Mouse (Mus musculus) neutrophil, adult 5-6 weeks (primary cell): ENCODE data around the gene Bmf. TPM values are rescaled to one million over a fixed set of nuclear protein-coding genes. Genes with fewer than 3 reads are reported as not detected.
A peak's percentile ranks its signal among the peaks of the same experiment; 100 is the strongest.

Source experiments
- ATAC-seq: fragments of 151-379, 151-347 bp; 2 replicates; pipeline ENCODE4 v1.8.0; 2017; ENCODE audit warnings: mild to moderate bottlenecking, moderate TSS enrichment; ENCODE audit not compliant: insufficient number of reproducible peaks, poor library complexity, low FRiP score, severe bottlenecking; ENCODE audit errors: extremely low read depth
- total RNA-seq: library from RNA; stranded (forward); fragments of 200-1000 nt; gene quantifications from 2 replicates; pipeline ENCODE4 v1.2.3, GENCODE M21; 2017

Bmf gene
- total RNA-seq, 1 experiment from 2014 or later, result 34.7 TPM

DNA sequence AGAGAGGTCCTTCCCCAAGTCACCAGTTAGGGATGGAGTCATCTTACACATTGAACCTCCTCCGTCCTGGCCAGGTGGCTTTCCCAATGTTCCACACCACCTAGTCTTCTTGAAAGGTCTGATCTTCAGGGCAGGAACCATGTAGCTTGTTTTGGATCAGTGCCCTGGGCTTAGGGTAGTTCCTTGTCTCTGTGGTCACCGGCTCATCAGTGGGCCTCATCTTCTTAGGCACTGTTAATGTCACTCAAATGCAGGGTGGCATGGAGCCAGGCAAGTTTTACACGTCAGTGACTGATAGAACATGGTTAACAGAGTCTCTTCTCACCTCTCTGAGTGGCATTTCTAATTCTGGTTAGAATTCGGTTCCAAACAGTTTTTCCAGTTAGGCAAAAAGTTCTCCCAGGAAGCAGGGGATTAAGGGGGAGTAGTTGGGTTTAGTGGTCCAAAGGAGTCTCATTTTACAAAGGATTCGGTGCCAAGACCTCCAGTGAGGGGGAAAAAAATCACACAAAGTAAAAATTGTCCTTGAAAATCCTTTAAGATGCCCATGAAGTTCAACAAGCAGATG lies 26.2 kb downstream of the Bmf start:
- ATAC-seq, result no peak

DNA sequence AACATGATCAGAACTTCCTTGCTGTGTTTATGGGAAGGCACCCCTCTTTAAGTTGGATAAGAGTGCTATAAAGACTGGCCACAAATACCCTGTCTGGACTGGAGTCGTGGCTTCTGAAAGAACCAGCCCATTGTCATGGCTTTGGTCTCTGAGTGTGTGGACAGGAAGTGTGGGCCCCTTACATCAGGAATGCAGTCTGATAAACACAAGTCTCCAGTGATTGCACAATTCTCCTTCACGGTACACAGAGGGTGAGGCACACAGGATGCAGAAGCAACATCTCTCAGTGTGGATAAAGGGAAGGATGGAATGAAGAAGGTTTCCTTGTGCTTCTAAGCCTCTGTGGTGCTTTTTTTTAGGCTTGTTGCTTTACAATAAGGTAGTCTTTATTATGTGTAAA lies 27.2 kb downstream of the Bmf start:
- ATAC-seq, result no peak

- ATAC-seq, result no peak
These were observed 29.2 kb downstream of the Bmf start for GRCm38 (mm10) chr2:118520042-118520933.

DNA sequence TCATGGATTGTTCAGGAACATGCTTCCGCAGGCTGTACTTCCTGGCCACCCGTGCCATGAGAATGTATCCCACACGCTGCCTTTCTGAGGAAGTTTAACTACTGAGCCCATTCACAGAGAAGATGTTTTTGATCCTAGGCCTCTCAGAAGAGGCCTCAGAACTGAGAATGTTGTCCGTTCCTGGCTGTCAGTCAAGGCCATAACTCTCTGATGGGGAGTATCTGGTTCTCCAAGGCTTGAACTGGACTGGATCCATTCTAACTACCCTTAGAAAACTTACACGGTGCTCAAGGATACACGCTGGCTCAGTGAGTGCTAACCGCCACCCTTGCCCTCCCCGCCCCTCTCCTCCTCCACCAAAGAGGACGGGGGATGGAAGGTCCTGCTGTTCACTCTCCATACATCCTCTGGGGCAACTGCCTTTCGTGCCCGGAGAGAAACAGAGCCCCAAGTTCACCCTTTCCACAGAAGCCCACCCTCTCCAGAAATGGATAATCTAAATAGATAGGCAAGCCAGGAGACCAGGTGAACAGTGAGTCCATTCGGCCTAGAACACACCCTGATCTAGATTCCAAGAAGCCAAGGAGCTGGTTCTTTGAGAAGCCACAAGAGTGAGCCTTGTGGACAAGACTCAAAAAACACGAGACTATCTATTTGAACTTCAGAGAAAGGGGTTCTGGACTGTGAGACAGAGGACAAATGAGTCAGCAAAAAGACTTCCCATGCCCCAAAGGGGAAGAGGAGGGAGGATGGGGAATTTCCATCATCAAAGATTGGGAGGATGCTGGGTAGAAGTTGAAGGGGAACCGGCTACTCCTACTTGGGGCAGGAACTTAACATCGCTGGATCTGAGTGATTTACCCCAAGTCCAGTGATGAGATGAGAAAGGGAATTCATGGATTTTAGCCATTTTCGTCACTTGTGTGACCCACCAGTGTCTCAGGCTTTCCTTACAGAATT lies 36.8 kb downstream of the Bmf start:
- no peak for ATAC-seq

GRCm38 (mm10) chr2:118511779-118512417 lies 37.6 kb downstream of the Bmf start:
- ATAC-seq, result no peak

- ATAC-seq, result no peak
These were observed 38.8 kb downstream of the Bmf start for GRCm38 (mm10) chr2:118510447-118511310.

DNA sequence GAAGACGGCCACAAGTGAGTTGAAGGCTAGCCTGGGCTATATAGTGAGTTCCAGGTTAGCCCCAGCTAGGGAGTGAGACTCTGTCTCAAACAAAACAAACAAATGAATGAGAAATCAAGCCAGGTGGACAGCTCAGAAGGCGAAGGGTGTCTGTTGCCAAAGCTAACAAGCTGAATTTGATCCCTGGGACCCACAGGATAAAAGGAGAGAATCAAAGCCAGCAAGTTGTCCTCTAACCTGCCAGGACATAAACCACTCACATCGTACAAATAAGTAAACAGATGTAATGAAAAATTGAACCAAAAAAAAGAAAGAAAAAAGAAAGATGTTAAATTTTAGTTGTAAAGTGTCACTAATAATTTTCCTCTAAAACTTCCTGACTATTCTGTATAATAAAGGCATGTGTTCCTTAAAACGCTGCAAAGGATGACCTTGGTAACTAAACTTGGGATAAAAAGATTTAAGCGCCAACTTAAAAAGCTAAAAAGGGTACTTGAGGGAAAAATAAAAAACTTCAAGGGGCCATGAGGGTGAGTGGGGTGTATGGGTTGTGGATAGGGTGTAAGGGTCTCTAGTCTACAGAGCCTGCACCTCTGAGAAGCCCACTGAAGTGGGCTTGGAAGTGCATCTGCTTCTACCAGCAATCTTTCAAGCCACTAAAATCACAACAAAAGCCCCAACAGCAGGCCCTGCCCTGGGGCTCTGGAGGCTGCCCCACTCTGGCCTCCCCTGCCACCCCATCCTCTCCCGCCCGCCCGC lies 39.6 kb downstream of the Bmf start:
- ATAC-seq, result no peak

GRCm38 (mm10) chr2:118507126-118507525 lies 42.4 kb downstream of the Bmf start:
- no peak for ATAC-seq

- no peak for ATAC-seq
These were observed 49.3 kb downstream of the Bmf start for GRCm38 (mm10) chr2:118500191-118500590.

DNA sequence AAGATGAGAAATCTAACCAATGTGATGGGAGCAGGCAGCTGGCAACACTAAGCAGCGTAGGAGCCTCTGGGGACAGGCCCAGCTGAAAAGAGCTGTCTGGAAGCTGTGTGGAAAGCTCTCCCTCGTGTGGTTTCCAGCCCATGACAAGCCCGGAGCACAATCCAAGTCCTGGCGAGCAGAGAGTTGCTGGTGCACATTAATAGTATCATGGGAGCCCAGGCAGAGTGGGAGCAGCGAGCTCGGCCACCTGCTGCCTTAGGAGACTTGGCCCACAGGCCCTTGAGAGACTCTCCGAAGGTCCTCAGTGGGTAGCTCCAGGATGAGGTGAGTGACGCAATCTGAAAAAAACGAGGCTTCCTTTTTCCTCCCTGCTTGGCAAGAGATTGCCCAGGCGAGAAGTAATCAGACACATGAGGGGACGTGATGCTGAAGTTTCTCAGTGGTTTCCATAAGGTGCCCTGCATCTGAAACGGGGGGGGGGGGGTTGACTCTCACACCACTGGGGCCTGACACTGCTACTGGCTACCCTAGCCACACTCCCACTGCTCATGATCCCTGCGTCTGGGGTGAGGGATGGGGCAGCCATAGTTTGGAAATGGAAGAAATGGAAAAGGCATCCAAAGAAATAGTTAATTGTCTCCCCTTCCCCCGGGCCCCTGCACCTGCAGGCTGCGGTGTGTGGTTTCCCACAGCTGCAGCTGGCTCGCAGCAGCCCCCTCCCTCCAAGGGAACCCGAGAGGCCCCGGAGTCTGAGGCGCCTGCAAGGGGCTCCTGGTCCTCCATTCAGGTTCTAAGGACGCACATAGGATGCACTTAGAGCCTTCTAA lies 50.1 kb downstream of the Bmf start:
- peak; percentile 42; the same call in 1 of the 2 replicates for ATAC-seq

GRCm38 (mm10) chr2:118498476-118498875 lies 51.0 kb downstream of the Bmf start:
- no peak for ATAC-seq

- ATAC-seq, result no peak
These were observed 51.6 kb downstream of the Bmf start for GRCm38 (mm10) chr2:118497890-118498289.

GRCm38 (mm10) chr2:118495024-118495423 lies 54.5 kb downstream of the Bmf start:
- no peak for ATAC-seq

- ATAC-seq, result no peak
These were observed 57.6 kb downstream of the Bmf start for GRCm38 (mm10) chr2:118491741-118492395.

GRCm38 (mm10) chr2:118491281-118491731 lies 58.2 kb downstream of the Bmf start:
- ATAC-seq, result peak; percentile 50; the same call in 1 of the 2 replicates
